Comparison of ENCODE assay signal across 8 mouse cellular contexts in the genomic region with DNA sequence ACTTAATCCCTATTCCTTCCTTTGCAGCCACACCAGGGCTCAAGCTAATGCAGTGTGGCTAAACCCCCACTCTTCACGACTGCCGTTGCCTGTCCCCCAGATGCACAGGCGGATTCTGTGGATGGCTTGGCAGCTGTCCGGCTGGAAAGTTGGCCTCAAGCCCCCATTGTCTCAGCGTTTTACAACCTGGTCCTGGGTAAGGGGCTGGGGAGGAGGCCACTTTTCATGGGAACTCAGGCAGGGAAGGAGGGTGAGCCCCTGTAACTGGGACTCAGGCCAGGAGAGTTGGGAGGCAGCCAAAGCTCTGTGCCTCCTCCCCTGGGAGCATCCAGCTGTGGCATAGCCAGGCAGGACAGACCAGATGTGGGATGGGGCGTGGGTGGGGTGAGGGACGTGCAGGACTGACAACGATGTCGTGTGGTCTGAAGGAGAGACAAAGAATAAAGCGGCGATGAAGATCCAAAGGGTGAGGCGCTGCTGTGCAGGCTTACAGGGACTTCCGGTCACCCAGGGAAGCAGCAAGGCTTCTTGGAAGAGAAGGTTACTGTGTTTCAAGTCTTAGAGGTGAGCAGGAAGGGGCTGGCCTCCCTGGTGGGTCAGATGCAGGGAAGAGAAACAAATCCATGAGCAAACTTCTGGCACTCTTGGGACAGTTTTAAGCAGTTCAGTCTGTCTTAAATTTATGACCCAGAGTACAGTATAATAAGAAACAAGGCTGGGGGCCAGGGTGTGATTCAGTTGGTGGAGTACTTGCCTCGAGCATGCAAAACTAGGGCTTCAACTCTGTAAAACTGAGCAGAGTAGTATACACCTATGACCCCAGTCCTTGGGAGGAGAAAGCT. TPM values are rescaled to one million over a fixed set of nuclear protein-coding genes. Genes with fewer than 3 reads are reported as not detected.
DNase-seq lines count a peak whose midpoint lies in the region; ATAC-seq and TF ChIP-seq lines count a peak whose summit lies in the region.

No protein-coding gene starts in this region.

- no peak overlapping the region for H3K4me3 ChIP-seq in hindbrain, embryonic 10.5 days
- no peak overlapping the region for H3K4me3 ChIP-seq in hindbrain, embryonic 11.5 days (ENCODE audit: low read depth, low read length)
- H3K4me3 ChIP-seq in brown adipose tissue, adult 24 weeks (ENCODE audit: insufficient read depth, low read depth, low read length), result no peak overlapping the region
- no peak overlapping the region for H3K4me3 ChIP-seq in heart, embryonic 11.5 days (ENCODE audit: low read depth, low read length)
- no peak overlapping the region for H3K4me3 ChIP-seq in testis, adult 2 months (ENCODE audit: control insufficient read depth, low read depth, low read length)

- no peak overlapping the region for H3K4me2 ChIP-seq in hindbrain, embryonic 11.5 days (replicated peaks; ENCODE audit: low read depth, low read length)
- no peak overlapping the region for H3K4me2 ChIP-seq in heart, embryonic 11.5 days

- H3K36me3 ChIP-seq in hindbrain, embryonic 10.5 days, result no peaks in the 10 kb centered on the region
- H3K36me3 ChIP-seq in hindbrain, embryonic 11.5 days (ENCODE audit: control insufficient read depth, insufficient read depth, low read length), result no peaks in the 10 kb centered on the region
- no peaks in the 10 kb centered on the region for H3K36me3 ChIP-seq in heart, embryonic 11.5 days (ENCODE audit: control insufficient read depth, insufficient read depth, low read length)
- no peaks in the 10 kb centered on the region for H3K36me3 ChIP-seq in testis, adult 2 months (ENCODE audit: control insufficient read depth, insufficient read depth, low read length)

- H3K4me1 ChIP-seq in hindbrain, embryonic 10.5 days (replicated peaks), result peaks cover 18% of the 10 kb centered on the region
- no peaks in the 10 kb centered on the region for H3K4me1 ChIP-seq in hindbrain, embryonic 11.5 days (replicated peaks; ENCODE audit: control insufficient read depth, insufficient read depth, low read length)
- H3K4me1 ChIP-seq in brown adipose tissue, adult 24 weeks (ENCODE audit: control insufficient read depth, insufficient read depth, insufficient read length, low read length), result peaks cover 22% of the 10 kb centered on the region
- H3K4me1 ChIP-seq in heart, embryonic 11.5 days (ENCODE audit: control insufficient read depth, insufficient read depth, low read length), result peaks cover 21% of the 10 kb centered on the region
- peaks cover 4% of the 10 kb centered on the region for H3K4me1 ChIP-seq in testis, adult 2 months (ENCODE audit: control insufficient read depth, insufficient read depth, low read length)

- peak overlapping the region; percentile 3; the same call in 1 of the 2 replicates for H3K27ac ChIP-seq in hindbrain, embryonic 10.5 days
- H3K27ac ChIP-seq in hindbrain, embryonic 11.5 days (ENCODE audit: low read depth, low read length), result no peak overlapping the region
- peak overlapping the region; percentile 52 for H3K27ac ChIP-seq in brown adipose tissue, adult 24 weeks (replicated peaks; ENCODE audit: low read depth, low read length)
- H3K27ac ChIP-seq in heart, embryonic 11.5 days (ENCODE audit: low read depth, low read length), result peak overlapping the region; percentile 81
- H3K27ac ChIP-seq in testis, adult 2 months (ENCODE audit: control insufficient read depth, insufficient read depth, low read depth, low read length), result peak overlapping the region; percentile 56; the same call in 1 of the 2 replicates

- peaks cover 4% of the 10 kb centered on the region; the same call in 1 of the 2 replicates for H3K9me3 ChIP-seq in hindbrain, embryonic 10.5 days
- H3K9me3 ChIP-seq in hindbrain, embryonic 11.5 days (ENCODE audit: control insufficient read depth, low read length), result no peaks in the 10 kb centered on the region
- no peaks in the 10 kb centered on the region for H3K9me3 ChIP-seq in heart, embryonic 11.5 days (replicated peaks; ENCODE audit: control insufficient read depth, low read length)

- TF ChIP-seq POLR2A in testis, adult 2 months (IDR thresholded peaks at IDR 0.05; ENCODE audit: control insufficient read depth, low read depth, low read length), result no peak

- TF ChIP-seq CTCF in testis, adult 2 months (IDR thresholded peaks at IDR 0.05; ENCODE audit: control insufficient read depth, insufficient read depth, insufficient replicate concordance, low read depth, low read length), result no peak

- DNase-seq in hindbrain, embryonic 10.5 days (ENCODE audit: low spot score), result no peak
- DNase-seq in hindbrain, embryonic 11.5 days (ENCODE audit: low spot score), result no peak
- peak; percentile 55 for DNase-seq in kidney, adult 9 months
- DNase-seq in lung, postnatal 14 days, result peak; percentile 76
- DNase-seq in spleen, postnatal 14 days (ENCODE audit: low spot score in 2 of 2), result no peak

- 67% methylated on average over 14 of the region's 14 CpGs for WGBS in hindbrain, embryonic 10.5 days
- 63% methylated on average over 14 of the region's 14 CpGs for WGBS in hindbrain, embryonic 11.5 days
- 41% methylated on average over 14 of the region's 14 CpGs for WGBS in heart, embryonic 11.5 days (ENCODE audit: insufficient replicate concordance)

- no peak for ATAC-seq in hindbrain, embryonic 11.5 days (ENCODE audit: low FRiP score)
- peak; percentile 81 for ATAC-seq in heart, embryonic 11.5 days (replicated peaks; ENCODE audit: insufficient number of reproducible peaks, low FRiP score, low TSS enrichment)

- H3K9ac ChIP-seq in hindbrain, embryonic 11.5 days (ENCODE audit: low read depth, low read length), result no peak overlapping the region
- H3K9ac ChIP-seq in heart, embryonic 11.5 days (ENCODE audit: low read depth, low read length), result no peak overlapping the region; the same call in 1 of the 2 replicates

- no peaks in the 10 kb centered on the region for H3K27me3 ChIP-seq in hindbrain, embryonic 10.5 days (ENCODE audit: insufficient read depth, poor library complexity, severe bottlenecking)
- no peaks in the 10 kb centered on the region for H3K27me3 ChIP-seq in hindbrain, embryonic 11.5 days (ENCODE audit: control insufficient read depth, insufficient read depth, low read length)
- H3K27me3 ChIP-seq in heart, embryonic 11.5 days (ENCODE audit: control insufficient read depth, insufficient read depth, low read length), result no peaks in the 10 kb centered on the region
- H3K27me3 ChIP-seq in testis, adult 2 months (ENCODE audit: control insufficient read depth, insufficient read depth, low read length), result no peaks in the 10 kb centered on the region

RNA-seq across cellular contexts. Expression of gene Dab2ip, which starts 43.8 kb away (rescaled TPM):
- polyA plus RNA-seq in hindbrain, embryonic 10.5 days (2016; fragmentation: Nextera tagmentation; extraction: Ambion mirVana), result 26.9 and 28.8 TPM in 2 replicates
- polyA plus RNA-seq in hindbrain, embryonic 11.5 days (2014; fragmentation: Nextera tagmentation; extraction: Ambion mirVana), result 37.8 and 47.9 TPM in 2 replicates
- 14.3 and 19.1 TPM in 2 replicates for polyA plus RNA-seq in brown adipose tissue, adult 24 weeks (2012; ENCODE audit: insufficient read depth, insufficient read length, missing spikeins)
- polyA plus RNA-seq in heart, embryonic 11.5 days (2014; fragmentation: Nextera tagmentation; extraction: Ambion mirVana), result 49.0 and 49.1 TPM in 2 replicates
- 28.5 and 30.9 TPM in 2 replicates for polyA plus RNA-seq in testis, adult 2 months (2012; rRNA removed)

RNA-seq across cellular contexts. Expression of gene Ggta1, which starts 51.2 kb away (rescaled TPM):
- 5.0 and 6.4 TPM in 2 replicates for polyA plus RNA-seq in hindbrain, embryonic 10.5 days (2016; fragmentation: Nextera tagmentation; extraction: Ambion mirVana)
- 5.6 and 5.9 TPM in 2 replicates for polyA plus RNA-seq in hindbrain, embryonic 11.5 days (2014; fragmentation: Nextera tagmentation; extraction: Ambion mirVana)
- 8.8 and 14.5 TPM in 2 replicates for polyA plus RNA-seq in brown adipose tissue, adult 24 weeks (2012; ENCODE audit: insufficient read depth, insufficient read length, missing spikeins)
- polyA plus RNA-seq in heart, embryonic 11.5 days (2014; fragmentation: Nextera tagmentation; extraction: Ambion mirVana), result 38.1 and 42.1 TPM in 2 replicates
- 0.68 and 1.4 TPM in 2 replicates for polyA plus RNA-seq in testis, adult 2 months (2012; rRNA removed)

Comparison
In these comparisons a context has a peak if more than half of its experiments do, and no peak if none do; other contexts are left out.
1. DNase-seq: peak in kidney, adult 9 months (single experiment) and lung, postnatal 14 days (single experiment); none in hindbrain, embryonic 10.5 days (single experiment), hindbrain, embryonic 11.5 days (single experiment) and spleen, postnatal 14 days (0 of 2).